ENCODE assay signal across 9 mouse cellular contexts in genomic region chr17:52182706-52183105, GRCm38 (mm10).
A peak's percentile ranks its signal among the peaks of the same experiment; 100 is the strongest.
DNase-seq lines count a peak whose midpoint lies in the region; ATAC-seq and TF ChIP-seq lines count a peak whose summit lies in the region.
"Had no signal": no experiment of that assay in that cellular context is flagged by ENCODE, and none has a peak within 500 bp of the region (broad histone marks: within the 10 kb centered on the region; RNA-seq: fewer than 3 reads in every experiment).

No protein-coding gene starts in this region.

- TF ChIP-seq CTCF in cerebellum, adult 2 months (IDR thresholded peaks at IDR 0.05; ENCODE audit: borderline replicate concordance, insufficient read depth, low read depth, low read length), result 0 out of 2 replicates have a peak, but pooled peaks have one; percentile 17

- no peak overlapping the region for H3K27ac ChIP-seq in cerebellum, adult 2 months (ENCODE audit: insufficient read depth, low read length)
- no peak overlapping the region for H3K27ac ChIP-seq in liver, embryonic 12.5 days
- no peak overlapping the region for H3K27ac ChIP-seq in limb, embryonic 10.5 days
- H3K27ac ChIP-seq: heart, embryonic 13.5 days had no signal

- no peak overlapping the region for H3K9ac ChIP-seq in liver, embryonic 12.5 days
- H3K9ac ChIP-seq: heart, embryonic 13.5 days had no signal

- H3K4me3 ChIP-seq in cerebellum, adult 2 months (replicated peaks; ENCODE audit: insufficient read depth, low read depth, low read length), result no peak overlapping the region
- H3K4me3 ChIP-seq in liver, embryonic 12.5 days, result no peak overlapping the region
- H3K4me3 ChIP-seq in limb, embryonic 10.5 days, result no peak overlapping the region
- H3K4me3 ChIP-seq: heart, embryonic 13.5 days had no signal

- intact Hi-C loops in gastrocnemius, postnatal 36 days (cut with DNase I), result no loop called here

- no peaks in the 10 kb centered on the region for H3K36me3 ChIP-seq in liver, embryonic 12.5 days
- H3K36me3 ChIP-seq in limb, embryonic 10.5 days, result no peaks in the 10 kb centered on the region
- H3K36me3 ChIP-seq: heart, embryonic 13.5 days had no signal

- DNase-seq in cerebellum, adult 2 months, result peak in 1 of 2 experiments; percentile 8
- no peak for DNase-seq in cerebellum, adult 9-10 months
- DNase-seq in liver, result peak; percentile 5
- DNase-seq in brain, adult 2 months (ENCODE audit: low read depth, low spot score), result peak; percentile 57
- DNase-seq in limb, embryonic 10.5 days (ENCODE audit: low spot score), result peak; percentile 36
- peak; percentile 21 to 70 for DNase-seq in spleen, postnatal 10 days (ENCODE audit: low spot score in 2 of 2)
- no peak for DNase-seq in gastrocnemius, postnatal 36 days

- H3K4me2 ChIP-seq in liver, embryonic 12.5 days, result no peak overlapping the region
- H3K4me2 ChIP-seq: heart, embryonic 13.5 days had no signal

- H3K9me3 ChIP-seq in liver, embryonic 12.5 days (replicated peaks), result 0 out of 2 replicates have a peak, but pooled peaks cover 3% of the 10 kb centered on the region
- no peaks in the 10 kb centered on the region for H3K9me3 ChIP-seq in limb, embryonic 10.5 days (replicated peaks)
- H3K9me3 ChIP-seq: heart, embryonic 13.5 days had no signal

- no peaks in the 10 kb centered on the region for H3K4me1 ChIP-seq in cerebellum, adult 2 months (ENCODE audit: control insufficient read depth, insufficient read depth, low read length)
- no peaks in the 10 kb centered on the region for H3K4me1 ChIP-seq in liver, embryonic 12.5 days
- no peaks in the 10 kb centered on the region for H3K4me1 ChIP-seq in limb, embryonic 10.5 days
- H3K4me1 ChIP-seq: heart, embryonic 13.5 days had no signal

- 39% methylated on average over 3 of the region's 3 CpGs for WGBS in cerebellum, adult 2 months
- WGBS in liver, embryonic 12.5 days (ENCODE audit: insufficient replicate concordance), result 40% methylated on average over 3 of the region's 3 CpGs
- 27% methylated on average over 3 of the region's 3 CpGs for WGBS in limb, embryonic 10.5 days

- H3K27me3 ChIP-seq in cerebellum, adult 2 months (ENCODE audit: control insufficient read depth, insufficient read depth, low read length), result no peaks in the 10 kb centered on the region
- H3K27me3 ChIP-seq in liver, embryonic 12.5 days (replicated peaks), result no peaks in the 10 kb centered on the region
- H3K27me3 ChIP-seq in limb, embryonic 10.5 days (ENCODE audit: low read depth, poor library complexity, severe bottlenecking), result no peaks in the 10 kb centered on the region
- H3K27me3 ChIP-seq: heart, embryonic 13.5 days had no signal

- TF ChIP-seq POLR2A in cerebellum, adult 2 months (IDR thresholded peaks at IDR 0.05; ENCODE audit: borderline replicate concordance, insufficient read depth, low read length), result no peak

- ATAC-seq in liver, embryonic 12.5 days, result no peak

Comparison
In these comparisons a context has a peak if more than half of its experiments do, and no peak if none do; other contexts are left out.
1. DNase-seq: peak in liver (single experiment), brain, adult 2 months (single experiment), limb, embryonic 10.5 days (single experiment) and spleen, postnatal 10 days (2 of 2); none in cerebellum, adult 9-10 months (single experiment) and gastrocnemius, postnatal 36 days (0 of 2).